Mouse (Mus musculus): Measurements from ENCODE around the gene Prr15. TPM values are rescaled to one million over a fixed set of nuclear protein-coding genes. Genes with fewer than 3 reads are reported as not detected.

Gene Prr15
- polyA plus RNA-seq (2014; fragmentation: Illumina TruSeq; extraction: RNeasy Lipid Tissue Mini Kit (QIAGEN cat#74804); ENCODE audit: low read depth, low replicate concordance), result 1.3 TPM

GRCm38 (mm10) chr6:54325246-54325885 is at the start of gene Prr15:
Gene Prr15 (plus strand): TSS chr6:54325835.

Other genes starting within 250 kb of the Prr15 start
- gene Wipf3, start 103.8 kb downstream of the Prr15 start, polyA plus RNA-seq (2014; fragmentation: Illumina TruSeq; extraction: RNeasy Lipid Tissue Mini Kit (QIAGEN cat#74804); ENCODE audit: low read depth, low replicate concordance), result 1.2 TPM
- gene Scrn1, start 240.7 kb downstream of the Prr15 start, polyA plus RNA-seq (2014; fragmentation: Illumina TruSeq; extraction: RNeasy Lipid Tissue Mini Kit (QIAGEN cat#74804); ENCODE audit: low read depth, low replicate concordance), result 19.2 TPM

Measured in adrenal gland, adult 10 weeks (tissue).